Mouse (Mus musculus) cortical plate, adult 2 months (tissue): ENCODE data around the gene Stat2.

Experiments used
- CTCF ChIP-seq: fragments of 200-500 bp; IDR thresholded peaks from 2 replicates; pipeline ENCODE4 v1.5.1; 2011; ENCODE audit warnings: mild to moderate bottlenecking, control low read depth, low read length; ENCODE audit not compliant: insufficient read depth; ENCODE audit errors: extremely low read depth
- POLR2A ChIP-seq: fragments of 200-500 bp; IDR thresholded peaks from 2 replicates; pipeline ENCODE4 v1.6.1; 2011; ENCODE audit warnings: mild to moderate bottlenecking, low read length, control low read depth; ENCODE audit not compliant: insufficient read depth; ENCODE audit errors: extremely low read depth

DNA sequence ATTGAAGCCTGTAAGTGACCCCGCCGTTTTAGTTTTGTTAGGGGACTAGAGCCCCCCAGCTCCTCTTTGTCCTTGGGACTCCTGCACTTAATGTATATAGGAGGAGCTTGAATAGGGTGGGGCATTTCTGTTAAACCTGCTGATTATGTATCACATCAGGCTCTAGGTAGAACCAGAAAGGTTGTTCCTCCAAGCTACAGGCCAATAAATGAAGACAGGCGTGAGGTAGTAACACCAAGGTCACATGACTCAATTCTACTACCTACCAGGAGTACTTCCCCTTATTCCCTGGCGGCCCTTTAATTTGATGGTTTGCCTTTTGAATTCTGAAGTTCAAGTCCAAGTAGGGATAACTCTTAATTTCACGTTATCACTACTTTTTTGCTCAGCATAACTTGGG is 68.1 kb downstream of the Stat2 start:
- TF ChIP-seq CTCF (no peak), POLR2A (no peak)
